Mouse (Mus musculus): ENCODE measurements around the gene Mettl6. TPM values are rescaled to one million over a fixed set of nuclear protein-coding genes. Genes with fewer than 3 reads are reported as not detected.

The Mettl6 gene
- 10 to 100 TPM; 43.5 to 48.8 TPM for total RNA-seq (2023)

GRCm38 (mm10) chr14:31494975-31495455 lies at the start of gene Mettl6:
Mettl6 (minus strand) TSS chr14:31495040.

GRCm38 (mm10) chr14:31494349-31494974 lies 378 bp downstream of the Mettl6 start, which contains the start of gene Eaf1:
Eaf1 (plus strand) TSS chr14:31494399.

DNA sequence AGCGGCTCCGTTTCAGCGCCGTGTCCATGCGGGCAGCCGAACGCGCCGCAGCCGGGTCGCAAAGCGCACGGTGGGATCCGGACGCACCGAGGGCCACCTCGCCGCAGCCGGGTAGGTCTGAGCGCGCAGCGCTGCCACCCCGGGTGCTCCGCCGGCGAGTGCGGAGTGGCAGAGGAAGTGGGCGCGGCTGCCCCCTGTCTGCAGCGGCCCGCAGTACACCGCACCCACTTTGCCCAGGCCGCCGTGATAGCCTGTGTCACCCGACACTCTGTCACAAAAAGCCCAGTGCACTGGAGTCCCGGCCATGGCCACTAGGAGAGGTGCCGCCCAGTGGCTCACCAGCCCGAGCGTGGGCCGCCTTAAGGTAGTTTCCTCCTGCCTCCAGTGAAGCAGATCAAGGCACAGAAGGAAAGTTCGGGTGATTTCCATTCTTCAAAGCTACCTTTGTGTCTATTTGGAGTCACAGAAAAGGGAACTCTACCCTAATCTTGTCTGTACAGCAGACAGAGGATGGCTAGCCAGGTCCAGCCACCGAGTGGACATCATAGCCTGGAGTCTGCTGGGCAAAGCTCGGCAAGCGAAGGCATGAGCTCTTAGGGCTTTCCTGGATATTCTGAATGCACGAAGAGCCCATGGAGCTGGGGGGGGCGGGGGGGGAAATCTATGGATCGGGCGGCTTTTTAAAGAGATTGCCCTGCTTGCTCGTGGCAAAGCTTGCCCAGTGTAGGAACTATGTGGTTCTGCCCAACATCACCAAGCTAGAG lies 58.7 kb downstream of the Mettl6 start, which contains the start of gene Sh3bp5:
TSS of gene Sh3bp5 (minus strand) at position 149 of the 764 bp plus-strand sequence.

Other genes starting within 250 kb of the Mettl6 start
- 10 to 100 TPM; 17.9 to 22.6 TPM for gene Phf7, start 243.7 kb downstream of the Mettl6 start, total RNA-seq (2023)
- 100 to 1,000 TPM; 108 to 116 TPM for gene Bap1, start 243.6 kb downstream of the Mettl6 start, total RNA-seq (2023)
- under 1 TPM; 0.17 to 0.56 TPM for gene Dnah1, start 171.1 kb downstream of the Mettl6 start, total RNA-seq (2023)
- 10 to 100 TPM; 62.0 to 62.9 TPM for gene Capn7, start 158.4 kb downstream of the Mettl6 start, total RNA-seq (2023)
- 100 to 1,000 TPM; 288 to 323 TPM for gene Sh3bp5, start 59.0 kb downstream of the Mettl6 start, total RNA-seq (2023)
- gene Eaf1, start 641 bp downstream of the Mettl6 start, total RNA-seq (2023), result 10 to 100 TPM; 34.8 to 49.8 TPM
- 1 to 10 TPM; 3.6 TPM for gene Colq, start 96.3 kb upstream of the Mettl6 start, total RNA-seq (2023)
- not detected for gene Gm49387, start 145.8 kb upstream of the Mettl6 start, total RNA-seq (2023)
- 10 to 100 TPM; 16.6 to 18.2 TPM for gene Btd, start 146.0 kb upstream of the Mettl6 start, total RNA-seq (2023)
- 10 to 100 TPM in 1 of 2 experiments, 1 to 10 TPM in 1; 9.0 to 17.0 TPM for gene Hacl1, start 146.2 kb upstream of the Mettl6 start, total RNA-seq (2023)